Mouse (Mus musculus) embryo, embryonic 11 days (tissue): ENCODE data around the gene Pax4.
A peak's percentile ranks its signal among the peaks of the same experiment; 100 is the strongest.

Experiments used
- DNase-seq: peaks from one replicate; pipeline ENCODE4 v3.0.0-alpha.2; 2015

The Pax4 gene

GRCm38 (mm10) chr6:28431538-28431855 is 17.7 kb downstream of the Pax4 start:
- no peak for DNase-seq

- DNase-seq, result no peak
These were observed 18.2 kb downstream of the Pax4 start for GRCm38 (mm10) chr6:28430795-28431537.

- no peak for DNase-seq
These were observed 19.3 kb downstream of the Pax4 start for GRCm38 (mm10) chr6:28429870-28430269.

GRCm38 (mm10) chr6:28428290-28428689 is 20.9 kb downstream of the Pax4 start, which contains the start of gene Gcc1:
TSS of gene Gcc1 (minus strand) at chr6:28428390.
- no peak for DNase-seq

- DNase-seq, result no peak
These were observed 21.9 kb downstream of the Pax4 start, which contains the start of gene Fscn3 for GRCm38 (mm10) chr6:28427096-28427839. TSS of gene Fscn3 (plus strand) at chr6:28427789.

GRCm38 (mm10) chr6:28425019-28425418 is 24.1 kb downstream of the Pax4 start:
- DNase-seq, result no peak

GRCm38 (mm10) chr6:28423767-28424695 is 25.1 kb downstream of the Pax4 start:
- peak; percentile 63 for DNase-seq

GRCm38 (mm10) chr6:28423313-28423712 is 25.8 kb downstream of the Pax4 start, which contains the start of gene Arf5:
TSS of gene Arf5 (plus strand) at chr6:28423560.
- peak; percentile 93 for DNase-seq

- DNase-seq, result no peak
These were observed 26.4 kb downstream of the Pax4 start for GRCm38 (mm10) chr6:28422651-28423290.

- DNase-seq, result peak; percentile 94
These were observed 27.6 kb downstream of the Pax4 start for GRCm38 (mm10) chr6:28421469-28422000.

- no peak for DNase-seq
These were observed 28.3 kb downstream of the Pax4 start for GRCm38 (mm10) chr6:28420865-28421264.

- no peak for DNase-seq
These were observed 28.8 kb downstream of the Pax4 start for GRCm38 (mm10) chr6:28420361-28420760.

- no peak for DNase-seq
These were observed 29.5 kb downstream of the Pax4 start for GRCm38 (mm10) chr6:28419673-28420072.

GRCm38 (mm10) chr6:28418449-28418848 is 30.7 kb downstream of the Pax4 start:
- DNase-seq, result no peak

GRCm38 (mm10) chr6:28416981-28417380 is 32.2 kb downstream of the Pax4 start:
- no peak for DNase-seq

GRCm38 (mm10) chr6:28411236-28411635 is 37.9 kb downstream of the Pax4 start:
- DNase-seq, result no peak

GRCm38 (mm10) chr6:28410053-28410452 is 39.1 kb downstream of the Pax4 start:
- no peak for DNase-seq

- no peak for DNase-seq
These were observed 49.4 kb downstream of the Pax4 start for GRCm38 (mm10) chr6:28399791-28400190.

- DNase-seq, result no peak
These were observed 50.4 kb downstream of the Pax4 start for GRCm38 (mm10) chr6:28398726-28399125.

- peak; percentile 73 for DNase-seq
These were observed 51.4 kb downstream of the Pax4 start, which contains the start of gene Zfp800 for GRCm38 (mm10) chr6:28397681-28398203. TSS of gene Zfp800 (minus strand) at chr6:28398005.

- peak; percentile 76 for DNase-seq
These were observed 52.2 kb downstream of the Pax4 start for GRCm38 (mm10) chr6:28396853-28397457.
